Mouse (Mus musculus): Measurements from ENCODE around the gene Gprc5b. TPM values are rescaled to one million over a fixed set of nuclear protein-coding genes. Genes with fewer than 3 reads are reported as not detected.

Gene Gprc5b
- polyA plus RNA-seq, 1 experiment from 2014 or later: 0.66 TPM

DNA sequence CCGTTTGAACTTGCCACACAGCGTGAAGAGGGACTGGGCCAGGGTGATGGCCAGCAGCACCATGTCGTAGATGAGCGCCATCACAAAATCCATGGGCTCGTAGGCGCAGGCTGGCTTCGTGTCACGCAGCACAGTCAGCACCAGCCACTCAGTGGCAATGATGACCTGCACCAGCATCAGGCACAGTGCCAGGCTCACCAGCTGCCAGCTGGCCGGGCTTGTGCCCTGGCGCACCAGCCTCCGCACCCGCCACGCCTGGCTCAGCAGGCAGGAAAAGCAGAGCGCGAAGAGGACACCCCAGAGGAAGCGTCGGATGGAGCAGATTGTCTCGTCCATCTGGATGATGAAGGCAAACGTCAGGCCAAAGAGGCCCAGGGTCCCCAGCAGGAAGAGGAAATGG, 11.1 kb downstream of the Gprc5b start:
- Histone ChIP-seq H3K9ac (ENCODE audit: low read depth, low read length) (no peak overlapping the region), H3K4me2 (replicated peaks; ENCODE audit: low read depth) (no peak overlapping the region), H3K27me3 (replicated peaks; ENCODE audit: control insufficient read depth, insufficient read depth, low read length) (no peaks in the 10 kb centered on the region), H3K27ac (ENCODE audit: low read depth, low read length) (no peak overlapping the region), H3K36me3 (ENCODE audit: control insufficient read depth, insufficient read depth) (peaks cover 6% of the 10 kb centered on the region; the same call in 1 of the 2 replicates), H3K4me1 (replicated peaks; ENCODE audit: control insufficient read depth, insufficient read depth, low read length) (no peaks in the 10 kb centered on the region), H3K4me3 (ENCODE audit: low read depth, low read length) (no peak overlapping the region), H3K9me3 (ENCODE audit: control insufficient read depth) (no peaks in the 10 kb centered on the region)
- 83% methylated on average over 19 of the region's 19 CpGs for WGBS
- TF ChIP-seq CTCF (IDR thresholded peaks at IDR 0.05; ENCODE audit: low read depth): no peak
- ATAC-seq: no peak

- H3K9ac ChIP-seq (ENCODE audit: low read depth, low read length): no peak overlapping the region
- WGBS: 64% methylated on average over 4 of the region's 4 CpGs
- H3K27me3 ChIP-seq (replicated peaks; ENCODE audit: control insufficient read depth, insufficient read depth, low read length): no peaks in the 10 kb centered on the region
- H3K36me3 ChIP-seq (ENCODE audit: control insufficient read depth, insufficient read depth): peaks cover 6% of the 10 kb centered on the region; the same call in 1 of the 2 replicates
- ATAC-seq: no peak
- H3K4me1 ChIP-seq (replicated peaks; ENCODE audit: control insufficient read depth, insufficient read depth, low read length): no peaks in the 10 kb centered on the region
- no peak overlapping the region for H3K27ac ChIP-seq (ENCODE audit: low read depth, low read length)
- TF ChIP-seq CTCF (IDR thresholded peaks at IDR 0.05; ENCODE audit: low read depth): no peak
- H3K9me3 ChIP-seq (ENCODE audit: control insufficient read depth): no peaks in the 10 kb centered on the region
- no peak overlapping the region for H3K4me3 ChIP-seq (ENCODE audit: low read depth, low read length)
- H3K4me2 ChIP-seq (replicated peaks; ENCODE audit: low read depth): no peak overlapping the region
Measured at GRCm38 (mm10) chr7:118982586-118982985, 12.4 kb downstream of the Gprc5b start.

- ATAC-seq: no peak
- 87% methylated on average over 5 of the region's 5 CpGs for WGBS
Measured at GRCm38 (mm10) chr7:118981831-118982230, 13.2 kb downstream of the Gprc5b start.

DNA sequence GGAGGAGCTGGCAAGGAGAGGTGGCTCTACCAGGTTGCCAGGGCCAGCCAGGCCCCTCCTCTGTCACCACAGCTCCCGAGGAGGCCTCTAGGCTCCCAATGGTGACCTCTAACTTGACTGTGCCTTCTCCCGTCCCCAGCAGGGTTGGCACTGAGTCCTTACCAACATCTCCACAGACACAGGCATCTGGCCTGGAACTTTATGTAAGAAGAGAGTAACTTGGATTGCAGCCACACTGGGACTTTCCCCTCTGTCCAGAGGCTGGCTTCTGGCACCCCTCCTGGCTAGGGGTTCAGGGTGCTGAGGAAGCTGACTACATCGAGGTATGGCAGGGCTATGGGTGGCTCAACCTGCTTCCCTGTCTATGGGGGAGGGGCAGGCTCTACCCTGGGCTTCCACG, 13.7 kb downstream of the Gprc5b start:
- ATAC-seq: no peak
- Histone ChIP-seq H3K9me3 (ENCODE audit: control insufficient read depth) (no peaks in the 10 kb centered on the region), H3K36me3 (ENCODE audit: control insufficient read depth, insufficient read depth) (peaks cover 6% of the 10 kb centered on the region; the same call in 1 of the 2 replicates), H3K9ac (ENCODE audit: low read depth, low read length) (no peak overlapping the region), H3K4me3 (ENCODE audit: low read depth, low read length) (no peak overlapping the region), H3K27me3 (replicated peaks; ENCODE audit: control insufficient read depth, insufficient read depth, low read length) (no peaks in the 10 kb centered on the region), H3K27ac (ENCODE audit: low read depth, low read length) (no peak overlapping the region), H3K4me1 (replicated peaks; ENCODE audit: control insufficient read depth, insufficient read depth, low read length) (no peaks in the 10 kb centered on the region), H3K4me2 (replicated peaks; ENCODE audit: low read depth) (no peak overlapping the region)
- TF ChIP-seq CTCF (IDR thresholded peaks at IDR 0.05; ENCODE audit: low read depth): no peak
- 67% methylated on average over 4 of the region's 4 CpGs for WGBS

More at GRCm38 (mm10) chr7:118981831-118982230, 13.2 kb downstream of the Gprc5b start:
- H3K9me3 ChIP-seq (ENCODE audit: control insufficient read depth): no peaks in the 10 kb centered on the region
- no peak overlapping the region for H3K27ac ChIP-seq (ENCODE audit: low read depth, low read length)
- no peaks in the 10 kb centered on the region for H3K27me3 ChIP-seq (replicated peaks; ENCODE audit: control insufficient read depth, insufficient read depth, low read length)
- H3K36me3 ChIP-seq (ENCODE audit: control insufficient read depth, insufficient read depth): peaks cover 6% of the 10 kb centered on the region; the same call in 1 of the 2 replicates
- no peak overlapping the region for H3K4me3 ChIP-seq (ENCODE audit: low read depth, low read length)
- no peaks in the 10 kb centered on the region for H3K4me1 ChIP-seq (replicated peaks; ENCODE audit: control insufficient read depth, insufficient read depth, low read length)
- H3K4me2 ChIP-seq (replicated peaks; ENCODE audit: low read depth): no peak overlapping the region
- H3K9ac ChIP-seq (ENCODE audit: low read depth, low read length): no peak overlapping the region
- TF ChIP-seq CTCF (IDR thresholded peaks at IDR 0.05; ENCODE audit: low read depth): no peak

DNA sequence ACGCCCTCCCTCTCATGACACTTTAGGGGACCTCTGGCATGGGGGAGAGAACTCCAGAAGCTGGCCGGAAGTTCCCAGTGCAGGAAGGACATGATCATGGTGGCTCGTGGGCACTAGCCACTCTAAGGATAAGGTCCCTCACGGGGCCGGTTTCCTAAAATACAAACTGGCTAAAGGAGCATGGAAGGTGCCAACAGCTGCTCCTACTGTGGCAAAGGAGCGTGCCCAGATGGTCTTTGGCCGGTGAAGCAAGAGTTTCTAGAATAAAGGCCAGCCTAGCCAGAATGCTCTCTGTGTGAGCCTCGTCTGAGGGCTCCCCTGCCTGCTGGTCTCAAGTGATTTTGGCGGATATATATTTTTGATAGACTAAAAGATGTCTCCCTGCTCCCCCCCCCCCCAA, 15.3 kb downstream of the Gprc5b start:
- no peak overlapping the region for H3K27ac ChIP-seq (ENCODE audit: low read depth, low read length)
- H3K9me3 ChIP-seq (ENCODE audit: control insufficient read depth): no peaks in the 10 kb centered on the region
- H3K4me1 ChIP-seq (replicated peaks; ENCODE audit: control insufficient read depth, insufficient read depth, low read length): no peaks in the 10 kb centered on the region
- no peak for ATAC-seq
- H3K36me3 ChIP-seq (ENCODE audit: control insufficient read depth, insufficient read depth): peaks cover 5% of the 10 kb centered on the region; the same call in 1 of the 2 replicates
- H3K4me2 ChIP-seq (replicated peaks; ENCODE audit: low read depth): no peak overlapping the region
- H3K4me3 ChIP-seq (ENCODE audit: low read depth, low read length): no peak overlapping the region
- TF ChIP-seq CTCF (IDR thresholded peaks at IDR 0.05; ENCODE audit: low read depth): no peak
- WGBS: 86% methylated on average over 9 of the region's 9 CpGs
- no peaks in the 10 kb centered on the region for H3K27me3 ChIP-seq (replicated peaks; ENCODE audit: control insufficient read depth, insufficient read depth, low read length)
- no peak overlapping the region for H3K9ac ChIP-seq (ENCODE audit: low read depth, low read length)

DNA sequence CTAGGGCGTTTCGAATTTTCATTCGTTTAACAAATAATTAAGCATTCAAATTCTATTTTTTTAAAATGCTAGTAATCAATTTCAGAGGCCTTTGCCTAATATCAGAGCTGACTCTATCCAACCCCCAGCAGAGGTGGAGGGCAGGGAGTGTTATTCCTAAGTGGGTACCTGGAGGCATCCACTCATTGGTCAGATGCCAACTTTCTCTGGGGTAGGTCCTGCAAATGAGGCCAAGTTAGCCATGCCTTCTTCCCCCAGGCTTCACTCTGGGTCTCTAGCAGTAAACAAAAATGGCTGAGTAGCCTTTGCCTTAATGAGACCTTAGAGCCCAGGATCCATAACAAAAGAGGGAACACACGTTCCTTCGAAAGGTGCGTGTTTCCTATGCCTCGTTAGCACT, 15.9 kb downstream of the Gprc5b start:
- no peaks in the 10 kb centered on the region for H3K27me3 ChIP-seq (replicated peaks; ENCODE audit: control insufficient read depth, insufficient read depth, low read length)
- H3K9ac ChIP-seq (ENCODE audit: low read depth, low read length): no peak overlapping the region
- 91% methylated on average over 7 of the region's 7 CpGs for WGBS
- no peaks in the 10 kb centered on the region for H3K9me3 ChIP-seq (ENCODE audit: control insufficient read depth)
- TF ChIP-seq CTCF (IDR thresholded peaks at IDR 0.05; ENCODE audit: low read depth): no peak
- ATAC-seq: no peak
- H3K4me1 ChIP-seq (replicated peaks; ENCODE audit: control insufficient read depth, insufficient read depth, low read length): no peaks in the 10 kb centered on the region
- no peaks in the 10 kb centered on the region for H3K36me3 ChIP-seq (ENCODE audit: control insufficient read depth, insufficient read depth)
- no peak overlapping the region for H3K27ac ChIP-seq (ENCODE audit: low read depth, low read length)
- H3K4me2 ChIP-seq (replicated peaks; ENCODE audit: low read depth): no peak overlapping the region
- H3K4me3 ChIP-seq (ENCODE audit: low read depth, low read length): no peak overlapping the region

- Histone ChIP-seq H3K9me3 (ENCODE audit: control insufficient read depth) (no peaks in the 10 kb centered on the region), H3K4me2 (replicated peaks; ENCODE audit: low read depth) (no peak overlapping the region), H3K27me3 (replicated peaks; ENCODE audit: control insufficient read depth, insufficient read depth, low read length) (no peaks in the 10 kb centered on the region), H3K27ac (ENCODE audit: low read depth, low read length) (no peak overlapping the region), H3K4me3 (ENCODE audit: low read depth, low read length) (no peak overlapping the region), H3K9ac (ENCODE audit: low read depth, low read length) (no peak overlapping the region), H3K4me1 (replicated peaks; ENCODE audit: control insufficient read depth, insufficient read depth, low read length) (no peaks in the 10 kb centered on the region), H3K36me3 (ENCODE audit: control insufficient read depth, insufficient read depth) (no peaks in the 10 kb centered on the region; the same call in 1 of the 2 replicates)
- TF ChIP-seq CTCF (IDR thresholded peaks at IDR 0.05; ENCODE audit: low read depth): no peak
- no peak for ATAC-seq
- 82% methylated on average over 10 of the region's 10 CpGs for WGBS
Measured at GRCm38 (mm10) chr7:118977167-118977543, 17.9 kb downstream of the Gprc5b start.
